Mouse (Mus musculus) heart, postnatal 4 days (tissue): ENCODE results near the gene Ahsa1. TPM values are rescaled to one million over a fixed set of nuclear protein-coding genes. Genes with fewer than 3 reads are reported as not detected.
"Not testable (repeated sequence)": the region's sequence is repeated elsewhere in the genome, so short reads cannot be mapped to it uniquely, and the experiment has no call there.

Experiments
- DNase-seq: peaks from one replicate; pipeline ENCODE4 v3.0.0; 2021
- microRNA-seq, 2 experiments: library from miRNA; unstranded; fragments of <30 nt; microRNA quantifications; one replicate each; pipeline ENCODE4 v1.2.0; 2021 to 2022
- total RNA-seq, 2 experiments: library from RNA; stranded (reverse); gene quantifications; 2 replicates each; pipeline ENCODE4 v1.2.3; 2021

The Ahsa1 gene
- total RNA-seq, 2 experiments from 2014 or later = 99.4 to 101 TPM

DNA sequence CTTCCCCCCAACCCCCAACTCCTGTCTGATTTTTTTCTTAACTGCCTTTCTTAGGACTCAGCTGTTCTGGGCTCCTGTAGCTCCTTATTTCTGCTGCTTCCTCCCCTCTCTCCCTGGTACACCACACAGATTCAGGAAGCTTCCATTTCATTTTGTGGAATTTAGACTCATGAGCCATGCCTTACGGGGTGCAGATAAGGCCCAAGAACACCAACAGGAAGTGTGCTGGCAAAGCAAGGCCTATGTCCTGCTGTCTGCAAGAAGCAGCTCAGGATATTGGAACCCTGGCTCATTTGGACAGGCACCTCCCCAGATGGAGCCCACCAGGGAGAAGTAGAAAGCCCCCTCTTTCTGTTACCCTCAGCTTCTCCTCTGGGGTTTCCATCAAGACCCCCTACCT lies 15.5 kb downstream of the Ahsa1 start:
- no peak for DNase-seq

DNA sequence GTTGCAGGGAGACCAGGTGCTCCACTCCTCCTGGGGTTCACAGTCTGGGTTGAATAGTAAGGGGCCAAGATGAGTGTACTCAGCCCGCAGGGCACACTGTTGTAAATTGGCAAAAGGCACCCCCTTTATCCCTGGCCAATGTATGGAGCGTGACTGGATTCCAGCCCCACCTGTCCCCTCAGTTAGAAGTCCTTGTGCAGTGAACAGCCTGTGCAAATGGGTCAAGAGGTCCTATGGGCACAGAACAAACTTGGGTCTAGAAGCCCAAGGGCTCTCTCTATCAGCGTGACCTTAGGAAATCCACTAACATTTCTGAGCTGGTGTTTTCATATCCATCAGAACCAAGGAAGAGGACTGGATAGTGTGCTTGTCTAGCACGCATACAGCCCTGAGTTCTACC lies 16.5 kb downstream of the Ahsa1 start:
- no peak for DNase-seq

DNA sequence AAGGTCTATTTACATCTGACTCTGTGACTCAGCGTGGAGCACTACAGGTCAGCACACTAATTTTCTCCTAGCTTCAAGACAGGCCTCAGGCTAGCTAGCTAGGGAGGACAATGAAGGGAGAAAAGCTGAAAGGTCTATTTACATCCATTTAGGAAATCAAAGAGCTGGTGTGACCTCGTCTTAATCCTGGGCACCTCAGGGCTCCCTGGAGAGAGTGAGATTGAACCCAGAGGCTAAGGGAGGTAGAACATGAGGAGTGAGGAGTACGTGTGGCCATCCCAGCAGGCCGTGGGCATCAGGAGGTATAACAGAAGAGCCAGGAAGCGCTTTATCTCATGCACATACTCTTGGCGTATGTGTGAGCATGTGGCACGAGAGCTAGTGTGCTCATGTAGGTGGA lies 17.4 kb downstream of the Ahsa1 start:
- DNase-seq = no peak

DNA sequence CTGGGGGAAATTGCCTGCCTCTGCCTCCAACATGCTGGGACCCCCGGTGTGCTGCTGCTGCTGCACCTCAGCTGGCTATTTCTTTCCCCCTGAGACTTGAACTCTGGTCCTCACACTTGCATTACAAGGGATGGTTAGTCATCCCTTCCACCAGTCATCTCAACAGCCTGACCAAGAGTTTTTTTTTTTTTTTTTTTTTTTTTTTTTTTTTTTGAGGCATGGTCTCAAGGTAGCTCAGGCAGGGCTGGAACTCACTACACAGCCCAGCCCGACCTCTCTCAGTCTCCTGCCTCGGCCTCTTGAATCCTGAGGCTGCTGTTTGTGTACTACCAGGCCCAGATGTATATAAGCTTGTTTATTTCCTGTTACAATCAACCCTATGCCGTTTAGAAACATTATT lies 18.0 kb downstream of the Ahsa1 start:
- DNase-seq = no peak

DNA sequence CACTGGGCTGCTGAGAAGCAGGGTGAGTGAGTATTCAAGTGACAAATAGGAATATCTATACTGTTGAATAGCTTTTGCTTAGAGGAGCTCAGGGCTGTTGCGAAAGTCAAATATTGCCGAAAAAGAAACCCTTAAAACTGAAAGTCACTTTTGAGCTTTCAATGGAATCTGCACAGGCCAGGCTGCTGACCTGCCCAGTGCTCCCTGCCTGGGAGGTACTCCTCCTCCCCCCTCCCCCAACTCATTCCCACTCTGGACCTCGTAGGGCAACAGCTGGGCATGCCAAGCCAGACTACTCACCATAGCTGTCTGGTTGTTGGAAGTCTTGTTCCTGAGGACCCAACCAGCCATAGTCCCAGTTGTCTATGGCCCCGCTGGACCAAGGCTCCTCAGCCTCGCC lies 18.4 kb downstream of the Ahsa1 start:
- DNase-seq = no peak

DNA sequence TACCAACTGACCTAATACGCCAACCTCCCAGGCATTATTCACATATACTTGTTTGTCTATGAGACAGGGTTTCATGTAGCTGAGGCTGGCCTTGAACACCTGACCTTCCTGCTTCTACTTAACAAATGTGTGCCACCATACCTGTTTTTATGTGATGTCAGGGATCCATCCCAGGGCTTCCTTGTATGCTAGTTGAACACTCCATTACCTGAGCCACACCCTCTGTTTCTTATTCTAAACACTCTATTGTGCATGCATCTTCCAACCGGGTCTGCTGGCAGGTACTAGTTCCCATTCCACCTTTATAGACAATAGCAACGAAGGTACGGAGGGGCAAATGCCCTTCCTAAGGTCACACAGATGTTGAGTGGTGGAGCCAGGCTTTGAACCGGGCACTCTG lies 22.8 kb downstream of the Ahsa1 start:
- DNase-seq = no peak

DNA sequence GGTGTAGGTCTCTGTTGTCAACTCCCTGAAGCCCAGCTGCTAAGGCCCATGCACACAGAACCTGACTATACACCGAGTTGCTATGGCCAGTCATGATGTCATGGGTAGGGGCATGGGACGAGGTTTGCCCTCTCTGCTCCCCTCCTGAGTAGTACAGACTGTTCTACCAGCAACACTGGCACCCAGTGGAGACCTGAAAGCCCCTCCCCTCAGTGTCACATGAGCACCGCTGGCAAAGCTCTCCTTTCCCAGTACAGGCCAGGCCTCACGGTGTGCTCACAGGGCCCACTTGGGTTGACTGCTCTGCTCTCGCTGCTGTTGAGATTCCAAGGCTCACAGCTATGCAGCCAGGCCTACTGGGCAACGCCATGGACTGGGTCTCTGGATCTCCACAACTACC lies 27.7 kb downstream of the Ahsa1 start:
- DNase-seq = no peak

DNA sequence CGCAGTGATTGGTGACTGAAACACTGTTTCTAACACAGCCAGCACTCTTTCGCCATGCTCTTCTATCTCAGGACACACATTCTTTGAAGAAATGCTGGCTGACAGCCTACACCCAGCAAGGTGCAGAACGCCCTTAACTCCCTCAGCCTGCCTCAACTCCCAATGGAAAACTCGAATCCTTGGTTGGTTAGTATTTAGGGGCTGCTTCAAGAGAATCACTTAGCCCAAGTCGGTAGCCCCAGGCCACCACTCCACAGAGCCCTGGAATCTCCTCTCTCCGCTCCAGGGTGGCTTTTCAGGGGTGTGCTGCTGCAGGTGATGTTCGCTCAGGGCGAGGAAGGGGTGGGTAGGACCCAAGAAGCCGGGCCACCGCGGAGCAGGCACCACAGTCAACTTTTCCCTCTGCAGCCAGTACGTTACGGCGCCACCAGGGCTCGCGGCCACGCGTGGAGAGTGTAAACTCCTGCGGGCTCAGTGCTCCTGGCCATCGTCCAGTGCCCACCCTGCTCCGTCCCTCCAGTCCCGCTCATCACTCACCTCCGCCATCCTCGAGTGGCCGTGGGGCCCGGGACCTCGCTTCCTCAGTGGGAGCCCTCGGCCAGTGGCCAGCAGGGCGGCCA lies 32.9 kb downstream of the Ahsa1 start:
- DNase-seq = no peak

DNA sequence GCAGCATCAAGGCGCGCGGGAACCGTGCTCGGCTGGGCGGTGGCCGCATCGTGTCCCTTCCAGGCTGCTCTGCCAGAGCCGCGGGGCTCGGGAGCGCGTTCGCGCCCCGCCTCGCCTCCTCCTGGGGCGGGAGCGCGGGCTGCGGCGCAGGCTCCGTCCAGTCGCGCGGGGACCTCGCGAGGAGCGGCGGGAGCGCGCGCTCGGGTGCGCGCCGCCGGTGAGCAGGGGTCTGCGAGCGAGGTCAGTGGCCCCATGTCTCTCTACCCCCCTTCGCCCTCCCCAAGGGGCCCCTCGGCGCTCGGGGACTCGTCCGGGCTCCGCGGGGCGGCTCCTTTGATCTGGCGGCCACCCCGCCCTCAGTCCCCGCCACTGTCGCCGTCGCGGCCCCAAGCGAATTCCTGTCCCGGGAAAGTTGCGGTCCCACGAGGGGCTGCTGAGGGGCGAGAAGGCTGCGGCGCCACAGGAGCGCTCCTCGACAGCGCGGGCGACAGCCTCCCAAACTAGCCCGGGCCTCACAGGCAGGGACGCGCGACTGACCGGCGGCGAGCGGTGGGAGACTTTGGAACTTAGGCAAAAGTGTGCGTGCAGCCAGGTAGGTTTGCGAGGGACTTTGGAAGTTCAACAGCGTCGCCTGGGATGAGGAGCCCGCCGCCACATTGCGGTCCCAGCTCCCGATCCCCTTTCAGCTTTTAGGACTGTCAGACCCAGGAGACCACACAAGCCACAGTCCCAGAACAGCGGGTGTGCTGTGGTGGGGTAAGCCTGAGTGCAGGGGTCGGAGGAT lies 33.6 kb downstream of the Ahsa1 start, which contains the start of gene Ism2:
Ism2 (minus strand) TSS at position 49 of the 784 bp plus-strand sequence.
- DNase-seq = peak; percentile 48

DNA sequence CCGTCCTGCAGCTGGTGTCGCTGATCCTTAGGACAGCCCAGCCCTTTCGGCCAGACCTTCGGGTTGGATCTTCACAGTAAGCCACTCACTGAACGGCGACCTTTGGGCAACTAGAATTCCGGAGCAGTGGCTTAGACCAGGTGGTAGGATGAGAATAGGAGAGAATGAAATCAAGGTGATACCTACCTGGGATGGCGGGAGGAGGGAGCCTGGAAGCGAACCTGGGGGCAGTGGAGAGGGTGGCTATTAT lies 34.1 kb downstream of the Ahsa1 start:
- no peak for DNase-seq

DNA sequence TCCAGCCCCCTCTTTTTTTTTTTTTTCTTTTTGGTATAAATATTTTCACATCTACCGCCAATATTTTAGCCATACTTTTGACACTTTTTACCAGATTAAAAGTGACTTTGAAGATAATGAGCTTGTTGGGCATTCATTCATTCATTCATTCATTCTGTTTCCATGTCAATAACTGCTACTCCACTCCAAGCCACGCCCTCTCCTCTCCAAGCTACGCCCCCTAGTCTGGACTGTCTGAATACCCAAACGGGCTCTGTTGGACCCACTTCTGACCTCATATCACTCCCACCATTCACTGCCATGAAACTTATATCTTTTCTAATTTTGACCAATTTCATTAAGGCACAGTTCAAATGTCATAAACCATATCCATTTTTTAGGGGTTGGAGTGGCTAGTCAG lies 34.9 kb downstream of the Ahsa1 start:
- DNase-seq = no peak

DNA sequence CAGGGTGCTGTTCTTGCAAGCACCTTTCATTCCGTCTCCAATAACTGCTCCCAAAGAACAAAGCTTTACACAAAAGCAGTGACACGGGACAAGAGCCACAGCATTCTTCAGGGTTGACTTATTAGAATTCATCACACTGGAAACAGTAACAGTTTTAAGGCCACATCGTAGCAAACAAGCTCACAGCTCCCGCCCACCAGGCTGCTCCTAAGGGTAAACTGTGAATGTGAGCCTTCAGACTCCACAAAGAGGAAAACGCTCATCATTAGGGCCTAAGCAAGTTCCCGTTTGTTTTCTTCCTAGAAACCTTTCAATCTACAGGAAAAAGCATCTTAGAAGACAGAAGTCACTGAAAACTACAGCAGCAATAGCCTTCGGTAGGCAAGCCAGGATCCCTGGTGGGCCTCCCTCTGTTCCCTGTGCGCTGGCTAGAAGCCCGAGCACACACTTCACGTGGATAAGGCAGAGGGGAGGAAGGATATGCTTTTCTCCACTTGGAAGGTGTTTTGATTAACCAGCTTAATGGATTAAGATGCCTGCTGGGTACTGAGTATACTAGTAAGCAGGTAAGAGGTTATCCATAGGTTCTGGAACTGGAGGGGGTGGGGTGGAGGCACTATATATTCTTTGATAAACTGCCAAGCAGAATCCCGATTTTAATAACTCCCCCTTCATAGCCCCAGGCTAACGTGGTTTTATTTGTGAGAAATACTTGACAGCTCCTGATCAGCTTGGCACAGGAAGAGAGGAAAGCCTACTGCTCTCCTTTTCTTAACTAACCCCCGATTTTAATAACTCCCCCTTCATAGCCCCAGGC lies 39.7 kb downstream of the Ahsa1 start:
- no peak for DNase-seq

DNA sequence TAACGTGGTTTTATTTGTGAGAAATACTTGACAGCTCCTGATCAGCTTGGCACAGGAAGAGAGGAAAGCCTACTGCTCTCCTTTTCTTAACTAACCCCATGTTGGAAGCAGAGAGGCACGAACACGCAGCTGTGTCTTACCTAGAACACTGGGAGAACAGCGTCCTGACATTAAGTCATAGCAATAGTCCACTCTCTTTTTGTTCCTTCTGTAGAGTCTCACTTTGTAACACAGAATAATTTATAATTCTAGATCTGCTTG lies 40.2 kb downstream of the Ahsa1 start:
- DNase-seq = not testable (repeated sequence)

DNA sequence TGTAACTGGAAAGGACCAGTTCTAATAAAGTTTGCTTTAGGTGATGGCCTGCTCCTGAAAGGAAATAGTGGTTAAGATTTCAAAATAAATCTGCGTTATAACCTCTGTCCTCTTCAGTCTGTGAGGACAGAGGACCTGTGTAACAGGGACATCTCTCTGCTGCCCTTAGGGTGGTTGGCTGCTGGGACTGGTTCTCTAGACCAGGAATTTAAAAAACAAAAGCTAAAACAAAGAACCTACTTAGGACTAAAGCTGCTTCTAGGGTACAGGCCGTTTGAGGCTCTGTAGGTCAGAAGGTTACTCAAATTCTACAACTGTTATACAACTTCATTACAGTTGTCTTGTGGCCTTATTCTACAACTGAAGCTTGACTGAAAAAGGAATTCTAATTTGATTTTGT lies 46.8 kb downstream of the Ahsa1 start:
- DNase-seq = no peak

DNA sequence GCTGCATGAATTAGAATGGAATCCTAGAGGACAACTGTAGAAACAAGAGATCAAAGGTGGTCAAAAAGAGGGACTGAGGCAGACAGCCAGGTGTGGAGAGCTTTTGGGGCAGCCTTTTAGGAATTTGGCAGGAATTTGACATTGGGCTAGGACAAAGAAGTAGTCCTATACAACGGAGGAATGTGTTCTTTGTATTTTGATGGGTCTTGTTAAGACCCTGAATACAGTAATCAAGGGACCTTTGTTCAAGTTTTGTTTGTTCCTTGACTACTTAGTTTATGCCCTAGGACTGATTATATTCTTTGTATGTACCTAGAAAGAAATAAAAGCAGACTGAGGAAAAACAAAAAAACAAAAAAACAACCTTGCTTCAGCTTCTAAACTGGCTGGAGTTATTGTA lies 51.7 kb downstream of the Ahsa1 start:
- DNase-seq = no peak

DNA sequence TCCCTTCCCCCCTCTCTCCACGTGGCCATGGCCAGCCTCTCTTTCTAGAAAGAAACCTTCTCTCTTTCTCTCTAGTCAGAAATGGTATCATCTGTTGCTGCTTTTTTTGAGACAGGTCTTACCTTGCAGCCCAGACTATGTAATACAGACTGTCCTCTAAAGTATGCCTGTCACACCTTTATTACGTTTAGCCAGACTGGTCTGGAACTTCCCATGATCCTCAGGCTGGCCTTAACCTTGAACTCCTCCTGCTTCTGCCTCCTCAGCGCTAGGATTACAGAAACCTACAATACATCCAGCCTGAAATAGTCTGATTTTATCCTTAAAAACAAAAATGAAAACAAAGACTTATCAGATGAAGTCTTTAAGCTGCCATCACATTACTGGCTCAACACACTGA lies 53.0 kb downstream of the Ahsa1 start:
- DNase-seq = no peak

Small RNA genes within 50 kb of the gene (microRNA-seq; reads per million reads assigned to microRNA genes)
- 0 to 0.61 reads per million in 2 experiments for gene Gm47293

Other genes with a start within 250 kb of the Ahsa1 start
- gene Tmem63c, start 245.1 kb upstream of the Ahsa1 start, total RNA-seq = under 1 TPM; 0.18 to 0.50 TPM
- gene Ngb, start 163.9 kb upstream of the Ahsa1 start, total RNA-seq = not detected
- gene Gstz1, start 119.3 kb upstream of the Ahsa1 start, total RNA-seq = 10 to 100 TPM; 51.8 to 53.9 TPM
- 10 to 100 TPM; 10.7 to 11.9 TPM for gene Pomt2, start 118.5 kb upstream of the Ahsa1 start, total RNA-seq
- gene Samd15, start 66.8 kb upstream of the Ahsa1 start, total RNA-seq = under 1 TPM; 0.17 to 0.45 TPM
- gene Tmed8, start 66.0 kb upstream of the Ahsa1 start, total RNA-seq = 1 to 10 TPM; 6.7 TPM
- gene Noxred1, start 27.7 kb upstream of the Ahsa1 start, total RNA-seq = under 1 TPM in 1 of 2 experiments, not detected in 1; 0.26 TPM
- gene Vipas39, start 223 bp upstream of the Ahsa1 start, total RNA-seq = 10 to 100 TPM; 28.1 to 28.4 TPM
- 1 to 10 TPM in 1 of 2 experiments, under 1 TPM in 1; 0.52 to 1.0 TPM for gene Ism2, start 33.2 kb downstream of the Ahsa1 start, total RNA-seq
- 10 to 100 TPM; 65.1 to 68.9 TPM for gene Sptlc2, start 121.9 kb downstream of the Ahsa1 start, total RNA-seq
- 100 to 1,000 TPM; 157 to 172 TPM for gene Slirp, start 177.4 kb downstream of the Ahsa1 start, total RNA-seq
- gene Alkbh1, start 177.5 kb downstream of the Ahsa1 start, total RNA-seq = 10 to 100 TPM; 14.9 to 15.6 TPM
- gene Snw1, start 205.8 kb downstream of the Ahsa1 start, total RNA-seq = 10 to 100 TPM; 49.2 to 49.3 TPM
- gene Gm5788, start 228.2 kb downstream of the Ahsa1 start, total RNA-seq = not detected
- not detected for gene Gm8300, start 247.8 kb downstream of the Ahsa1 start, total RNA-seq